Mouse (Mus musculus): ENCODE measurements around the gene Wdr38. TPM values are rescaled to one million over a fixed set of nuclear protein-coding genes. Genes with fewer than 3 reads are reported as not detected.

Gene Wdr38
- total RNA-seq (2015; ENCODE audit: low replicate concordance) = 0.72 TPM in 1 of 2 replicates, not detected in the other
- total RNA-seq (2017; ENCODE audit: low replicate concordance) = 0.13 TPM in 1 of 2 replicates, not detected in the other

DNA sequence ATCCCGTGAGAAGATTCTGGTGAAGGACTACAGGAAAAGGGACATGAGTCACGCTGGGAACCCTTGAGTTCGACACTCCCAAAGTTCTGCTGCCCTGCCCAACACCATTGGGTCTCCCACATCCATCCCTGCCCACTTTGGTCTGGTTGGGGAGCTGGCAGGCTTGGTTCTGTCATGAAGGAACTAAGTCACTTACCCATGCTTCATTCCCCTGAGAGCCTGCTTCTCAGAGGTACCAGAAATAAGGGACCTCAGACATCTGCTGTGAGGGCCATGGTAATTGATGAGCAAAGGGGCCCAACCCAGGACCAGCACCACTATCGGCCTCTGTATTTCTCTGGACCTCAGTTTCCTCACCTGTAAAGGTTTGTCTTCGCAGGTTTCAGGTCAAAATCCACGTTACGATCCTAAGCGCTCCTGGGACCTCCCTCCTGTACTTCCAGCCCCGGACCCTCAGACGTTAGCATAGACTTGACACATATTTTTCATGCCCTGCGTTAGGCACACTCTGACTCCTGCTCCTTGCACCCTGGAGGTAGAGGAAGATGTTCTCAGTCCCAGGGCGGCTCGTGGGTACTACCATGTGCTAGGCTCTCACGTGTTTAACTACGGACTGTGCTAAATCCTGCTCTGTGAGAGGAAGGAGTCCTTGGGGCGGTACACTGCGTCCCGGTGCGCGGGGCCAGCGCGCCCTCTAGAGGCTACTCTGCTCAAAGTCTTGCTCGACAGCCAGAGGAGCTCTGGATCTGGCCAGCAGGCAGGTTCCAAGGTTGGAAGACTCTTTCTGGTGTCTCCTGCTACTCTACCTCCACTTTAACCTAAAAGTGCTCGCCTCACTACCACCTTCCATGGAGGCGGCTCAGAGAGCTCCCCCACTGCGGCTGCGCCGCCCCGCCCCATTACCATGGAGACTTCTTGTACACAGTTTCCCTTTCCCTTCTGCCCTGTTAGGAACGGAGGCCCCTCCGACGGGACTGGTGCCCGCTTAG is at the start of gene Wdr38:
TSS of gene Wdr38 (plus strand) at position 91 of the 989 bp plus-strand sequence.
- ATAC-seq (replicated peaks; ENCODE audit: low FRiP score, poor library complexity, severe bottlenecking) = peak; percentile 93

DNA sequence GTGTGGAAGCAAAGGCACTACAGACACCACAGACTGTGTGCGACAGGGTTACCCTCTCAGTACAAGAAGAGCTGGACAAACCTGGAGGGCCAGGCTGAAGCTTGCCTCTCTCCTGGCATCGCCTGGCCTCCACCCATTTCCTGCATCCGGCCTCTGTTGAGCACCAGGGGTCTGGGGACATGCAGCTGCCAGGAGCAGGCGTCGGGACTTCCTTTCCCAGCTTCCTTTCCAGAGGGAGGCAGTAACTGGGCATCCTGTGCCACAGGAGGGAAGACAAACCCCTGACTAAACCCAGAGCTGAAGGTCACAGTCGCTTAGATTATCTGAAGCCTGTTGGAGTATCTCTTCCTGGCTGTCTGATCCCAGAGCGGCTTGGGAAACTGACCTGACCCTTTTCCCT is 49.7 kb upstream of the Wdr38 start:
- no peak for ATAC-seq (replicated peaks; ENCODE audit: low FRiP score, poor library complexity, severe bottlenecking)

DNA sequence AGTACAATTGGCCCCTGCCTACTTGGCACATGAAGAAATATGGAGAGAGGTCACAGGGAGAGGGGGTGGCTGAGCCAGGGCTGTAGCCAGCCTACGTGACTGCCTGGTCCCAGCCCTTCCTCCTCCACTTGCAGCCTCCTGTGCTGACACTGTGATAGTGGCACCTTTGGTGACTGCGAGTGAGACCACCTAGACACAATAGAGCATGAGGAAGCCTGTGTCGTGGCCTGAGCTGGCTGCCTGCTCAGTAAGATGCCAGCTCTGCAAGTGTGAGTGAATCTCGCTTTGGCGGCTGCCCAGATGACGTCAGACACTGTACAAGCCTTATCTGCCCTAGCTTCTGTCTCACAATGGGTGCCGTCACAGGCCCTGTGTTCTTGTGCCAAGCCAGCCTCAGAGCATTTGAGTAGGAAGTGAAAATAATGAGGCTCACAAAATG is 47.0 kb upstream of the Wdr38 start:
- peak; percentile 89 for ATAC-seq (replicated peaks; ENCODE audit: low FRiP score, poor library complexity, severe bottlenecking)

DNA sequence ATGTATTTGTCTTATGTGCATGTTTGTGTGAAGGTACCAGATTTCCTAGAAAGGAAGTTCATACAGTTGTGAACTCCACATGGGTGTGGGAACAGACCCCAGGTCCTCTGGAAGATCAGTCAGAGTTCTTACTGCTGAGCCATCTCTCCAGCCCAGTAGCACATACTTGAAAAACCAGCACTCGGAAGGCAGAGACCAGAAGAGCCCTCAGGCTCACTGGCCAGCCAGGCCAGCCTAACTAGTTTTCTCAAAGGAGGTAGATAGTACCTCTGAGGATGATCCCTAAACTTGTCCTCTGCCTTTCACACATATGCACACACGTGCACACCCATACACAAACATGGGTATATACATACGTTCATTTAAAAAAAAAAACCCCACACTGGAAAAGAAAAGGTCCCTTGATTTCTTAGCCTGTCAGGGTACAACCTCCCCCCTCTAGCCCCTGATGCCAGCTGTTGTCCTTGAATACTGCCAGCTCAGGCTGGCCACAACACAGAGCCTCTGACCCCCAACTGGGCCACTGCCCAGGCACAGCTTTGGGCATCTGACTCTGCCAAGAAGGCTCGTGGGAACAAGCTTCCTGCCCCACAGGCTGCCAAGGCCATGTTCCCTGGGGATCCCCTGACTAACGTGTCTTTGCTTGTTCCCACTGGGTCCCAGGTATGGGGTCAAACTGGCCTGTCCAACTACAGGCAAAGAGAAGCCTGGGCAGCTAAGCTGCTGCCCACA is 44.0 kb upstream of the Wdr38 start:
- no peak for ATAC-seq (replicated peaks; ENCODE audit: low FRiP score, poor library complexity, severe bottlenecking)

DNA sequence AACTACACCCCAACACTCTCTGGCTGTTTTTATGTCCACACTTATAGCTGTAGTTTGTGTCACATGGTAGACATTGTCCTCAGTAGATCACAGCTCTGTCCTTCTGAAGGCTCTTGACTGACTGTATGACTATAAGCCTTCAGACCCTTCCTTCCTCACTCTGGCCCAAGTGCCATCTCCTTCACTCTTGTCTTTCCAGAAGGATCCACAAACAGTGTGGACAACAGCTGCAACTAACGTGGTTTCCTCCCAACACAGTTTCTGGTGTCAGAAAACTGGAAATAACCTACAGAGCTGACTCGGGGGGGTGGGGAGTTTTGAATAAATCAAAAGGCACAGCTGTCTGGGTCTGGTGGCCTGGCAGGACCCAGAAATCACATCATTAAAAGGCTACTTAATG is 41.2 kb upstream of the Wdr38 start:
- ATAC-seq (replicated peaks; ENCODE audit: low FRiP score, poor library complexity, severe bottlenecking) = no peak

DNA sequence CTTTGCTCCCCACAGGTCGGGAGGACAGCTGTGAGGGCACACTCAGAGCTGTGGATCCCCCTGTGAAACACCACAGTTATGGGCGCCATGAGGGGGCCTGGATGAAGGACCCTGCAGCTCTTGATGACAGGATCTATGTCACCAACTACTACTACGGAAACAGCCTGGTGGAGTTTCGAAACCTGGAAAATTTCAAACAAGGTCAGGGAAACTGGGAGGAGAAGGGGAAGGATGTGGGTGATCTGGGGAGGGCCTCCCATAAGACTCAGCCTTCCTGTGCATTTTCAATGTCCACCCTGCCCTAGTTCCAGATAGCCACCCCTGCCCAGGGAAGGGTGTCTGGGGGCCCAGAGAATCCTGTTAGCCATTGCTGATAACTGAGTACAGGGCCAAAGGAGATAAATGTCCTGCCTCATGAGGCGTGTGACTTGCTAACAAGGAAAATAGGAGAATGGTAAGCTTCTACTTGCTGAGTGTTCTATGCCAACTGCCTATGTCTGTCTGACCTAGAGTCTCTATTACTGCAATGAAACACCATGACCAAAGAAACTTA is 39.5 kb upstream of the Wdr38 start:
- ATAC-seq (replicated peaks; ENCODE audit: low FRiP score, poor library complexity, severe bottlenecking) = no peak

DNA sequence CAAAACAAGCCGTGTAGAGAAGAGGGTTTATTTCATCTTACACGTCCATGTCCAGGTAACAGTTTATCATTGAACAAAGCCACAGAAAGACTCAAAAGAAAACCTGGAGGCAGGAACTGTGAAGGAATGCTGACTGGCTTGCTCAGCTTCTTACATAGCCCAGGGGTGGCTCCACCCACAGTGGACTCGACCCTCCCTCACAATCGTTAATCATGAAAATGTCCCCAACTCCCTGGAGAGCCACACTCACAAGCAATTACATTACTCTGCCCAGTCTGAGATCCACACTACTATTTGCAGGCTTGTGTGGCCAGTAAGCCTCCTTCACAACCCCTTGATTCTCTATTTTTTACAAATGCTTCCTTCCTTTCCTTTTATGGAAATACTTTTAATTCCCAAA is 33.1 kb upstream of the Wdr38 start:
- no peak for ATAC-seq (replicated peaks; ENCODE audit: low FRiP score, poor library complexity, severe bottlenecking)

DNA sequence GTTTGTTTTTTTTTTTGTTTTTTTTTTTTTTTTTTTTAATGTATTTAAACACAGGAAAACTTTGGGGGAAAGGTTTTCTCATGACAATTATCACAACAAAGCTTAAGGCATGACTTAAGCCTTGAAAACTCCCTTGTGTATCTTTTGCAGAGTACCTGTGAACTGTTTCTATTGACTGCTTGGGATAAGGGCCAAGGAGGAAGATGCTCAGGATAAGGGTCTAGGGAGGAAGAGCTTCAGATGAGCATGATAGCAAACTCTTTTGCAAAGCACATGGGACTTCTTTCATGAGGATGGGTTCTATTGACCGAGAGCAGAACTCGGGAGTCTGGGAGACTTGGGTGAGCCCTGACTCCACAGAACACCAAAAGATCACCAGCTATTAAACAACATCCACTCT is 27.6 kb upstream of the Wdr38 start:
- no peak for ATAC-seq (replicated peaks; ENCODE audit: low FRiP score, poor library complexity, severe bottlenecking)

DNA sequence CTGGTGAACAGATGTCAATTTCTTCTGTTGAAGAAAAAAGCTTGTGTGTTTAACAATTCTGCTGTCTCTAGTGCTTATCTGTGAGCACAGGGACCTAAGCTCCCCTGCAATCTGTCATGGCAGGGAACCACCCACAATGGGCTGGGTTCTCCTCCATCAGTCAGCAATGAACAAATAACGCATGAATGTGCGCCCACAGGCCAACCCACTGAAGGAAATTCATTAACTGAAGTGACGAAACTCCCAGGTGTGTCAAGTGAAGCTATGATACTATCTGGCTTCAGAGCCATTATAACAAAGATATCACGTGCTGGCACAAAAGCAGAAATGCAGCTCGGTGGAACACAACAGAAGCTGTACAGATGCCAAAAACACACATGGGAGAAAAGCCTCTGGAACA is 27.2 kb upstream of the Wdr38 start:
- peak; percentile 95 for ATAC-seq (replicated peaks; ENCODE audit: low FRiP score, poor library complexity, severe bottlenecking)

DNA sequence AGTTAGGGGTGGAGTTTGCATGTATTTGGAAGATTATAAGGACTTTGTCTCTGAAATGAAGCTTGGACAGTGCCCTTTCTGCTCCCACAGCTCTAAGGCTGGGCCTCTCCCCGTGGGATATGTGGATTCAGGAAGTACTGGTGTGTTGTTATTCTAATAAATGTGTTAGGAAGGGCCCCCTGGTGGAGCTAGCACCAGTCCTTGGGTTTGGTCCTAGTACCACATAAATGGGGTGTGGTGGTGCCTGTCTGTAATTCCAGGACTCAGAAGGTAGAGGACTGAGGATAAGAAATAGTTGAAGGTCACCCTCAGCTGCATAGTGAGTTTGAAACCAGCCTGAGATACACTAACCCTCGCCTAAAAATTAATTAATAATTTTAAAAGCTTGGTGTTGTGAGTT is 24.1 kb upstream of the Wdr38 start:
- no peak for ATAC-seq (replicated peaks; ENCODE audit: low FRiP score, poor library complexity, severe bottlenecking)

DNA sequence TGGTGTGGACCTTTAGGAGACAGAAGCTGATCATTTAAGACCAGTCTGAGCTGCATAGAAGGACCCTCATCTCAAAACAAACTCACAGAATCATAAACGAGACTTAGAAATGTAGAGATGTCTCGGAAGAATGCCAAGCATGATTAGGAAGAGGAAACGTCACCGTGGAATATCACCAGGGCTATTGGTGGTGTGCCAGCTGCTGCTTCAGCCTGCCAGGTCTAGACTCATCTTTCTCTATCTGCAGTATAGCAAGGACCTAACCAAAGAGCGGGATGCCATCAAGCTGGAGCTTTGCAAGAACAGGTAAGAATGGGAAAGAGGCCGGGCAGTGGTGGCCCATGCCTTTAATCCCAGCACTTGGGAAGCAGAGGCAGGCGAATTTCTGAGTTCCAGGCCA is 23.6 kb upstream of the Wdr38 start:
- ATAC-seq (replicated peaks; ENCODE audit: low FRiP score, poor library complexity, severe bottlenecking) = no peak

DNA sequence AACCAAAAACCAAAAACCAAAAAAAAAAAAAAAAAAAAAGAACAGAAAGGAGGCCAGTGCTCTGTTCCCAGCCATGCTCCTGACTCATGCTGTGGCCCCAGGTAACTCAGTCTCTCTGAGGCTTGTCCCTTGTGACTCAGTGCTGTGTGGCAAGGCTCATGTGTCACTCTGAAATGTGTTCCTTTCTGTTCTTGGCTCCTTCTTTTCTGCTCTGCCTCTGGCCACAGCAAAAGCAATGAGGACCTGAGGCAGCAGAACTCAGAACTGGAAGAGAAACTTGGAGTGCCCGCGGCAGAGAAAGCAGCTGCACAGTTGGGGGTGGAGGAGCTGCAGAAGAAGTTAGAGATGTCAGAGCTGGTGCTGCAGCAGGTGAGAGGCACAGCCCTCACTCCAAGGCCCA is 23.1 kb upstream of the Wdr38 start:
- no peak for ATAC-seq (replicated peaks; ENCODE audit: low FRiP score, poor library complexity, severe bottlenecking)

DNA sequence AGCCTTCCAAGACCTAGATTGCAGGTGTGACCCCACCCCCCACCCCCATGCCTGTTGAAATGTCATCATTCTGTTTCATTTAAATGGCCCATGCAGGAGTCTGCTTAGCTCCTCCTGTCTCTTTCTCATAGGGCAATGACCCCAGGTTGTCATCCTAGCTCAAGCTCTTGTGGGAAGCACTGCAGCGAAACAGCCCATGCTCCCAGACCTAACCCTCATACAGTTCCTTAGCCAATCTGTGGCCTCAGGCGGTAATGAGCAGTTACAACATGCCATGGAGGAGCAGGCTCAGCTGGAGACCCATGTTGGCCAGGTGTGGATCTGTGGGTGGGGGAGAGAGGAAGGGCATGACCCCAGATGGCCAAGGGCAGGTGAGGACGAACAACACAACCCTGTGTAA is 22.1 kb upstream of the Wdr38 start:
- no peak for ATAC-seq (replicated peaks; ENCODE audit: low FRiP score, poor library complexity, severe bottlenecking)

DNA sequence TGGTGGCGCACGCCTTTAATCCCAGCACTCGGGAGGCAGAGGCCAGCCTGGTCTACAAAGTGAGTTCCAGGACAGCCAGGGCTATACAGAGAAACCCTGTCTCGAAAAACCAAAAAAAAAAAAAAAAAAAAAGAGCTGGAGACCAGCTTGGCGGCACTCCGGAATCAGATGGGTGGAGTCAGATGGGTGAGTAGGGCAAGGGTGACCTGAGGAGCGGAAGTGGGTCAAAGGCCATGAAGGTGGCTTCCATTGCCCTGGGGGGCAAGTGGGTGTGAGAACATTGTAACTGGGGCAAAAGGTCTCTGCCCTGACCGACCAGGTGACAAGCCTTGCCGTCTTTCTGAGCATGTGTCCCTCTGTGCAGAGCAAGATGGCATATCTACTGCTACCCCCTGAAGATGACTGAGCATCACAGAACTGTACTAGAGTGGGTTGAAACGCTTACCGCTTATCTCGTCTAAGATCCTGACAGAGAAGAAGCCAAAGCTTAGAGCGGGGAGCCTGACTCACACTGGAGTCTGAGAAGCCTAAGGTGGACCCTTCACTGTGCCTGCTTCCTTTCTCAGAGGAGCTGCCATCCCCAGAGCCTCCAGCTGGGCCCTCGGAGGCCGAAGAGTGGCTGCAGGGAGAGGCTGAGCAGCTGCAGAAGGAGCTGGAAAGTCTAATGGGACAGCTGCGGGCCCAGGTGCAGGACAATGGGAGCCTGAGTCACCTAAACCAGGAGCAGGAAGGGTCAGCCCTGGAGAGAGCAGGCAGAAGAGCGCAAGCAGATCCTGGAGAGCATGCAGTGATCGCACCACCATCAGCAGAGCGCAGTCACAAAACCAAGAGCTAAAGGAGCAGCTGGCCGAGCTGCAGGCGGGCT is 21.1 kb upstream of the Wdr38 start:
- 0 out of 2 replicates have a peak, but pooled peaks have one; percentile 23 for ATAC-seq (replicated peaks; ENCODE audit: low FRiP score, poor library complexity, severe bottlenecking)

DNA sequence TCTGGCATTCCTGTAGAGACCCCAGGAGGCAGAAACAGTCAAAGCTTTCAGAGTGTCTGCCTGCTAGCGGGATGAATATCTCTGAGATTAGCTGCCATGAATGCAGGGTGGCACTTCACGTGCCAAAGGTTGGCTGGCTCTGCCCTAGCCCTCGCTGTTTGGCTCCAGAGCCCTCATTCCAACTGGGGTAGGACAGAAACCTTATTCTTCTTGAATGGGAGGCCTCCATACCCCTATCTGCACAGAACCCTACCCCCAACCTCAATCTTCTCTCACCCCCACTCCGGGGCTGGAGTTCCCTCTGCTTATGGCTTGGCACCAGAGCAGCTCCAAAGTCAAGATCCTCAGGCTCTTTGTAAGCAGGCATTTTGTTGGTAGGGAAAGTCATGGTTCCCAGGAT is 19.4 kb upstream of the Wdr38 start:
- no peak for ATAC-seq (replicated peaks; ENCODE audit: low FRiP score, poor library complexity, severe bottlenecking)

DNA sequence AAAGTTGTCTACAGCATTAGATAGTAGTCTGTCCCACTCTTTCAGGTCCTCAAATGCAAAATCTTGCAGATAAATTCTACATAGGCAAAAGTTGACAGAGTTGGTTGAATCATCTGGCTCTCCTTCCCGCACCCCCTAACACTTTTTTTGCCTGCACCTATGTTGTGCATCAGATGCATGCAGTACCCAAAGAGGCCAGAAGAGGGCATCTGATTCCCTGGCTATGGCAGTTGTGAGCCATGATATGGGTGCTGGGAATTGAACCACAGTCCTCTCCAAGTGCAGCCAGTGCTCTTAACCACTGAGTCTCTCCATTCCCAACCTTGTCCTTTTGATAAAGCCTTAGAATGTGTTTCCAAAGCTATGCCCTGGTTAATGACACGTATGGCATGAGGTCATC is 13.8 kb upstream of the Wdr38 start:
- no peak for ATAC-seq (replicated peaks; ENCODE audit: low FRiP score, poor library complexity, severe bottlenecking)

DNA sequence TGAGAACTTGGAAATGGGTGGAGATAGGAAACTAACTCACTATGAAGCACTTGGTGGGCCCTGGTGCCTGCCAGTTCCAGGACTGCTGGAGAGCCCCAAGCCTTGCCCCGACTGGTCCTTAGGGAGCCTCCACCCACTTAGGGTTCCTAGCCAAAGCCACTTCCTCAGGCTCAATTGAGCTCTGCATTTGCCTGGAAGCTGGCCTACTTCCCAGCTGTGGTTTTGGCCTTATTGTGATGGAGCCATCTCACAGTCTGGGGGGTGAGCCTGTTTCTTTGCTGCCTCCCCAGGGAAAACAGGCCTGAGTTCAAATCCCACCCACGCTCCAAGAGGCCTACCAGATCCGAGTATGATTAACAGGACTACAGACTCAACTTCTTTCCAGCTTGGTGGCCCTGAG is 10.7 kb upstream of the Wdr38 start:
- ATAC-seq (replicated peaks; ENCODE audit: low FRiP score, poor library complexity, severe bottlenecking) = no peak

DNA sequence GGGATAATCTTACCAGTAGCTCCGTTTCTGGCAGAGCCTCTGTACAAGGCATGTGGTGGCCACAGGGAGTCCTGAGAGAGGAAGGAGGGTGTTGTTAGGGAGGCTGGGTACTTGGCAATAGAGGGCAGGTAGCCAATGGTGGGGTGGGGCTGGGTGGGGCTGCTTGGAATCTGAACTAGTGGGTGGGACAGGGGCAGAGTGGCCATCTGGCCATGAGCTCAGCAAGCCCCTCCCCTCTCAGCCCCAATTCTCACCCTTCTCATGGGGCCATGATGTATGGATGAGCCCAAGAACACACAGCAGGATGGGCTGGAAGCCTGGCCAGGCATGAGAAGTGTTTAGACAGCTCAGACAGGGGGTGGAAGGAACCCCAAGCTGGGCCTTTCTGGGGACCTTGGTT is 9.9 kb upstream of the Wdr38 start:
- 0 out of 2 replicates have a peak, but pooled peaks have one; percentile 26 for ATAC-seq (replicated peaks; ENCODE audit: low FRiP score, poor library complexity, severe bottlenecking)

DNA sequence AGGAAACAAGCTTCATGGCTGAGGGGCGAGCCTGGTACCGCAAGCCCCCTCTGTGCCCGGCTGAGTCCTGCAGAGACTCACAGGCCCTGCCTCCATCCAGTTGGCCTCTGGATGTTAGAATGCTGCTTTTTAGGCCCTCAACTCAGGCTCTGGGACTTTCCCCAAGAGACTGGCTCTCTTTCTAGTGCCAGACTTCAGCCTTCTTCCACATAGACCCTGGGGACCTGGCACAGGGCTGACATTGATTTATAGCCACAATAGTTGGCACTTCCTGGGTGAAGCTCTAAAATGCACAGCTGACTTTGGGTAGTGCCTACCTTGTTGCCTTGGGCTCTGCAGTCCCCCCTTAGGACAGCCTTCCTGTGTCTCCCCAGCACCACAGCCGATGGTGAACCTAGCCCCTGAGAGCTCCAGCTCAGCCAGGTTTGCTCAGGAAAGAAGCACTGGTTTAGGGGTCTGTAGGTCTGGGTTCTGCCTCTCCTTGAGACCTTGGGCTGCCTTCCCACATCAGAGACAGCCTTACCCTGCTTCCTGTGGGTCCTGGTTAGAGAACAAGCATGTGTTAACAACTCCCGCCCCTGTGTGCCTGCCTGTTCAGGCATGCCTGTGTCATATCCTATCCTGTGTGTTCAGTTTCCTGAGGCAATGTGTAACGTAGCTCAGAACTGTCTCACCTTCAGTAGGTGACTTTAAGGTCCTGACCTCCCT is 9.3 kb upstream of the Wdr38 start:
- no peak for ATAC-seq (replicated peaks; ENCODE audit: low FRiP score, poor library complexity, severe bottlenecking)

Data from erythroid progenitor cell, adult 5-6 weeks (primary cell).